In genomic region chr11:21974005-21974531, GRCm38 (mm10) we compare ENCODE assay signal across 17 mouse cellular contexts. TPM values are rescaled to one million over a fixed set of nuclear protein-coding genes. Genes with fewer than 3 reads are reported as not detected.
DNase-seq lines count a peak whose midpoint lies in the region; ATAC-seq and TF ChIP-seq lines count a peak whose summit lies in the region.
"Had no signal": no experiment of that assay in that cellular context is flagged by ENCODE, and none has a peak within 500 bp of the region (broad histone marks: within the 10 kb centered on the region; RNA-seq: fewer than 3 reads in every experiment).

No protein-coding gene starts in this region.

- no peak for ATAC-seq in lung, postnatal 0 days
- ATAC-seq: forebrain, embryonic 15.5 days had no signal

- no peak overlapping the region for H3K4me3 ChIP-seq in lung, postnatal 0 days (ENCODE audit: low read depth, low read length)
- H3K4me3 ChIP-seq: embryonic facial prominence, embryonic 13.5 days; forebrain, embryonic 15.5 days; hindbrain, embryonic 12.5 days; kidney, embryonic 15.5 days had no signal

- TF ChIP-seq CTCF in lung, postnatal 0 days (IDR thresholded peaks at IDR 0.05) = peak; percentile 47

- H3K4me1 ChIP-seq in lung, postnatal 0 days (ENCODE audit: insufficient read depth, low read depth, low read length) = no peaks in the 10 kb centered on the region
- H3K4me1 ChIP-seq: embryonic facial prominence, embryonic 13.5 days; forebrain, embryonic 15.5 days; hindbrain, embryonic 12.5 days; kidney, embryonic 15.5 days had no signal

- no peak for TF ChIP-seq EP300 in lung, postnatal 0 days (IDR thresholded peaks at IDR 0.05)

- no peak overlapping the region for H3K9ac ChIP-seq in lung, postnatal 0 days (replicated peaks; ENCODE audit: low read depth)
- H3K9ac ChIP-seq: embryonic facial prominence, embryonic 13.5 days; forebrain, embryonic 15.5 days; hindbrain, embryonic 12.5 days; kidney, embryonic 15.5 days had no signal

- no peaks in the 10 kb centered on the region for H3K27me3 ChIP-seq in lung, postnatal 0 days (replicated peaks; ENCODE audit: insufficient read depth, low read length)
- no peaks in the 10 kb centered on the region for H3K27me3 ChIP-seq in splenic B cell, adult 2 months (ENCODE audit: control insufficient read depth, insufficient read depth, low read length, poor library complexity, severe bottlenecking)
- H3K27me3 ChIP-seq: embryonic facial prominence, embryonic 13.5 days; forebrain, embryonic 15.5 days; hindbrain, embryonic 12.5 days; kidney, embryonic 15.5 days had no signal

- no peak overlapping the region for H3K27ac ChIP-seq in lung, postnatal 0 days (ENCODE audit: low read length)
- H3K27ac ChIP-seq: embryonic facial prominence, embryonic 13.5 days; forebrain, embryonic 15.5 days; hindbrain, embryonic 12.5 days; kidney, embryonic 15.5 days had no signal

- H3K36me3 ChIP-seq in lung, postnatal 0 days (ENCODE audit: insufficient read depth, low read length) = no peaks in the 10 kb centered on the region
- H3K36me3 ChIP-seq in splenic B cell, adult 2 months (ENCODE audit: control insufficient read depth, insufficient read depth, low read length, poor library complexity, severe bottlenecking) = no peaks in the 10 kb centered on the region
- H3K36me3 ChIP-seq: embryonic facial prominence, embryonic 13.5 days; forebrain, embryonic 15.5 days; hindbrain, embryonic 12.5 days; kidney, embryonic 15.5 days had no signal

- peak; percentile 8 for DNase-seq in heart, postnatal 4 days
- no peak for DNase-seq in heart, adult 11 months
- DNase-seq in lung, postnatal 0 days (ENCODE audit: low spot score) = no peak
- no peak for DNase-seq in lung, postnatal 14 days
- DNase-seq in NIH3T3 (ENCODE audit: low read depth) = peak; percentile 29
- DNase-seq in splenic B cell, adult 2 months (ENCODE audit: low read depth, low spot score) = peak; percentile 55
- DNase-seq in adrenal gland, postnatal 25 days = no peak
- DNase-seq in Muller cell, postnatal 12 days (ENCODE audit: inconsistent ontology term) = no peak
- DNase-seq: midbrain, embryonic 14.5 days; thymus, adult 2 months had no signal

- H3K4me2 ChIP-seq in lung, postnatal 0 days (replicated peaks; ENCODE audit: low read depth, low read length) = no peak overlapping the region
- H3K4me2 ChIP-seq: embryonic facial prominence, embryonic 13.5 days; forebrain, embryonic 15.5 days; hindbrain, embryonic 12.5 days; kidney, embryonic 15.5 days had no signal

- H3K9me3 ChIP-seq in lung, postnatal 0 days (ENCODE audit: low read length) = no peaks in the 10 kb centered on the region; the same call in 1 of the 2 replicates
- H3K9me3 ChIP-seq: embryonic facial prominence, embryonic 13.5 days; forebrain, embryonic 15.5 days; hindbrain, embryonic 12.5 days; kidney, embryonic 15.5 days had no signal

- WGBS in lung, postnatal 0 days = 71% methylated on average over 5 of the region's 5 CpGs

RNA-seq across cellular contexts. Expression of gene Otx1, which starts 28.6 kb away (rescaled TPM):
- under 1 TPM in 1 of 2 experiments, not detected in 1; 0.09 TPM for total RNA-seq in heart, postnatal 4 days (2021)
- polyA plus RNA-seq in lung, postnatal 0 days (2015; fragmentation: Nextera tagmentation; extraction: Ambion mirVana) = 0.20 and 0.21 TPM in 2 replicates
- total RNA-seq in adrenal gland, postnatal 25 days (2021) = not detected in 2 replicates
- total RNA-seq: adrenal gland, adult 2 months; heart, adult 8-10 months had no signal
- polyA plus RNA-seq: adrenal gland, adult 2 months; liver, embryonic 16.5 days had no signal

Comparison
In these comparisons a context has a peak if more than half of its experiments do, and no peak if none do; other contexts are left out.
1. DNase-seq: peak in heart, postnatal 4 days (single experiment), NIH3T3 (single experiment) and splenic B cell, adult 2 months (single experiment); none in heart, adult 11 months (single experiment), lung, postnatal 0 days (single experiment), lung, postnatal 14 days (single experiment), adrenal gland, postnatal 25 days (single experiment) and Muller cell, postnatal 12 days (single experiment).